Mouse (Mus musculus): ENCODE measurements around the gene Hist1h1b.
"Not testable (repeated sequence)": the region's sequence is repeated elsewhere in the genome, so short reads cannot be mapped to it uniquely, and the experiment has no call there.

Gene Hist1h1b

GRCm38 (mm10) chr13:21782361-21783254 is 2.2 kb upstream of the Hist1h1b start:
- DNase-seq (ENCODE audit: low spot score in 2 of 2): not testable (repeated sequence)

DNA sequence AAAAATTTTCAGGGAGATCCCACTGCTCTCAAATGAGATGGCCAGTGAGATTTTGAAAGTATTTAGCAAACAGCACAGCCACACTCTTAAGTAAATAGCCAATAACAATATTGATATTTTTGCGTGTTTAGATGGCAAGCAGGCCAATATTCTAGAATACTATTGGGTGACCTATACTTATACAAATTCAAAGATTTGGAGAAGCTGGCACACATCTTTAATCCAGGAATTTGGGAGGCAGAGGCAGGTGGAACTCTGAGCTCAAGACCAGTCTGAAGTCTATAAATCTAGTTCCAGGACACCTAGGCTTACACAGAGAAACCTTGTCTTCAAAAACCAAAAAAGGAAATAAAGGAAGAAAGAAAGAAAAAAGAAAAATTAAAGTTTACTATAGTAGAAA is 1.2 kb upstream of the Hist1h1b start:
- DNase-seq (ENCODE audit: low spot score in 2 of 2): no peak

DNA sequence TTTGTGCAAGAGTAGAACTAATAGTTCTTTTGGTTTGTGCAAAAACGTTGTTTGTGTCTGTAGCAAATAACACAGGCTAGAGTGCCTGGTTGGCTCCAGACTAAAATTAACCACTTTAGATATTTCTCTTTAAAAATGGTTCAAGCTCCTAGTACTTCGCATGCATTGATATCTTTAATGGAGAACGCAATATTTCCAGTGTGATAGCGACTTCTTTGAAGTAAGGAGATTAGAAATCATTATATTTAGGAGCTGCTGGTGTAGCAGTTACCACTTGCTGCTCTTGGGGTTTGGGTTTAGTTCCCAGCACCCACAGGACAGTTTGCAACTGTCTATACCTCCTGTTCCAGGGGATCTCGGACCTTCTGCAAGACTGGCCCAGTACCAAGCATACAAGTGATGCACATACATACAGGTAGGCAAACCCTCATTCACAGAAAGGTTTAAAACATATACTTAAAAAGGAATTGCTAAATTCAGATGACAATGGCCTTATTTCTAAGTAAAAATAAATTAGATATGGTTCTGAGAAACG is 663 bp upstream of the Hist1h1b start:
- DNase-seq (ENCODE audit: low spot score in 2 of 2): no peak

- DNase-seq (ENCODE audit: low spot score in 2 of 2): peak; percentile 43 to 55
Observed at GRCm38 (mm10) chr13:21778814-21779766, 1.3 kb downstream of the Hist1h1b start.

- DNase-seq (ENCODE audit: low spot score in 2 of 2): no peak
Observed at GRCm38 (mm10) chr13:21755707-21756106, 24.7 kb downstream of the Hist1h1b start.

DNA sequence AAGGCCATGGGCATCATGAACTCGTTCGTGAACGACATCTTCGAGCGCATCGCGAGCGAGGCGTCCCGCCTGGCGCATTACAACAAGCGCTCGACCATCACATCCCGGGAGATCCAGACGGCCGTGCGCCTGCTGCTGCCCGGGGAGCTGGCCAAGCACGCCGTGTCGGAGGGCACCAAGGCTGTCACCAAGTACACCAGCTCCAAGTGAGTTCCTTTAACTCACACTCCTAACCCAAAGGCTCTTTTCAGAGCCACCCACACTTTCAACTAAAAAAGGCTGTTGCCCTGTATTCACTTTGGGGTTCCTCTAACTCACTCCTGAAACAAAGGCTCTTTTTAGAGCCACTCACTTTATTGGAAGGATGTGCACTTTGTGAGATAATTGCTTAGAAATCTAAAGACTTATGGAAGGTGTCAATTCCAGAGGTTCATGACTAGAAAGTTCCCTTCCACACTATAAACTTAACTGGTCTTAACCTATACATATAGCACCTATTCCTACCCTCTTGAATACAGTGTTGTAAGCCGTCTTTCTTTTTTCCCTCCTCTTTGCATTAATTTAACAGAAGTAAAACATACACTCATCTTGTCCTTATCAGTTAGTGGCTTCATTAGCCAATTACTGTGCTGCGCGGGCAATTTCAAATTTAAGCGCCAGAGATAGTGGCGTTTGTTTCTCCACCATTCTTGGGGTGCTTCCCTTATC is 26.0 kb downstream of the Hist1h1b start:
- DNase-seq (ENCODE audit: low spot score in 2 of 2): not testable (repeated sequence)

DNA sequence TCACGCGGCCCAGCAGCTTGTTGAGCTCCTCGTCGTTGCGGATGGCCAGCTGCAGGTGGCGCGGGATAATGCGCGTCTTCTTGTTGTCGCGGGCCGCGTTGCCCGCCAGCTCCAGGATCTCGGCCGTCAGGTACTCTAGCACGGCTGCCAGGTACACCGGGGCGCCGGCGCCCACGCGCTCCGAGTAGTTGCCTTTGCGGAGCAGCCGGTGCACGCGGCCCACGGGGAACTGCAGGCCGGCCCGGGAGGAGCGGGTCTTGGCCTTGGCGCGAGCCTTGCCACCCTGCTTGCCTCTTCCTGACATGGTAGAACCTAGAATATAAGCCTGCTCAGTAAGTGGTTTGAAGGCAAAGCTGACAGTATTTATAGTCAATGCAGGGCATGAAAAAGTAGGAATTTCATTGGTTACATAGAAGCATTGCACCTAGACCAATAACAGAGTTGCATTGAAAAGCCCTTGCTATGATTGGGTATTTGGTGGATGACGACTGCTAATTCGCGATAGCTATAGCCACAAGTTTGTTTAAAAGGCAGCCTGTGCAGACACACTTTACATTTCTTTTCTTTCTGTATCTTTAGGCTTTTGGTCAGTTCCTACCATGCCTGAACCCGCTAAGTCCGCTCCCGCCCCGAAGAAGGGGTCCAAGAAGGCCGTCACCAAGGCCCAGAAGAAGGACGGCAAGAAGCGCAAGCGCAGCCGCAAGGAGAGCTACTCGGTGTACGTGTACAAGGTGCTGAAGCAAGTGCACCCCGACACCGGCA is 26.7 kb downstream of the Hist1h1b start, which contains the start of the genes Hist1h2ak and Hist1h2bn:
Gene Hist1h2ak, minus strand, starts transcription at position 304 of the 762 bp plus-strand sequence.
Gene Hist1h2bn, plus strand, starts transcription at position 600 of the 762 bp plus-strand sequence.
- DNase-seq (ENCODE audit: low spot score in 2 of 2): peak; percentile 52 to 71

GRCm38 (mm10) chr13:21753051-21753523 is 27.3 kb downstream of the Hist1h1b start:
- DNase-seq (ENCODE audit: low spot score in 2 of 2): no peak

GRCm38 (mm10) chr13:21752356-21752755 is 28.1 kb downstream of the Hist1h1b start:
- no peak for DNase-seq (ENCODE audit: low spot score in 2 of 2)

DNA sequence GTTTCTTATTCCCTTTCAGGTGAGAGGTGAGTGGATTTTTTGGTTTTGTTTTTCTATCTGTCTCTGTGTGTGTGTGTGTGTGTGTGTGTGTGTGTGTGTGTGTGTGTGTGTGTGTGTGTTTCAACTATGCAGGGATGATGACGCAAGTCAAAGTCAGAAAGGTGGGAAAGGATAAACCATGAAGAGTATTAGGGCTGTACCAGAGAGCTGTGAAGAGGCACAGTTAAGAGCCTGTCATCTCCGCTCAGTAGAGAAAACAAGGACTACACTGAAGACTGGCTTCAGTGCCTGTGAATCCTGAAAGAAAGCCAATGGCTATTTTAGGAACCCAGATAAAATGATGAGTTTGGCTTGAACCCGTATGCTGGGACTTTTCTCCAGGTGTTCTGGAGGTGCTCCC is 28.6 kb downstream of the Hist1h1b start:
- no peak for DNase-seq (ENCODE audit: low spot score in 2 of 2)

DNA sequence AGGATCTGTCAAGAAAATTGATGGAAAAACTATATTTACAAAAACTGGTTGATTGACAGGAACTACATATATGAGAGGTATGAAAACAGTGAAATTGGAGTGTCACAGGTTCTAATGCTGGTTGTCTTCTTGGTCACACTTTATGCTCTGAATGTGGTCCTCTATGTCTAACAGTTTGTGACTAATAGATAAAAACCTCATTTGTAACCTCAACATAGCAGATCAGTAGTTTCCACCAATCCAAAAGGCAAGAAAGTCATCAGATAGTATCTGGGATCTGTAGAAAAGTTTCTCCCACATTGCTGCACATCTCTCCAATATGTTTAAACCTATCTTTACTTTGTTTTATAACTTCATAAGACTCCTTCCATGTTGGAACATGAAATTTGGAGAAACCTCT is 29.0 kb downstream of the Hist1h1b start:
- DNase-seq (ENCODE audit: low spot score in 2 of 2): no peak

DNA sequence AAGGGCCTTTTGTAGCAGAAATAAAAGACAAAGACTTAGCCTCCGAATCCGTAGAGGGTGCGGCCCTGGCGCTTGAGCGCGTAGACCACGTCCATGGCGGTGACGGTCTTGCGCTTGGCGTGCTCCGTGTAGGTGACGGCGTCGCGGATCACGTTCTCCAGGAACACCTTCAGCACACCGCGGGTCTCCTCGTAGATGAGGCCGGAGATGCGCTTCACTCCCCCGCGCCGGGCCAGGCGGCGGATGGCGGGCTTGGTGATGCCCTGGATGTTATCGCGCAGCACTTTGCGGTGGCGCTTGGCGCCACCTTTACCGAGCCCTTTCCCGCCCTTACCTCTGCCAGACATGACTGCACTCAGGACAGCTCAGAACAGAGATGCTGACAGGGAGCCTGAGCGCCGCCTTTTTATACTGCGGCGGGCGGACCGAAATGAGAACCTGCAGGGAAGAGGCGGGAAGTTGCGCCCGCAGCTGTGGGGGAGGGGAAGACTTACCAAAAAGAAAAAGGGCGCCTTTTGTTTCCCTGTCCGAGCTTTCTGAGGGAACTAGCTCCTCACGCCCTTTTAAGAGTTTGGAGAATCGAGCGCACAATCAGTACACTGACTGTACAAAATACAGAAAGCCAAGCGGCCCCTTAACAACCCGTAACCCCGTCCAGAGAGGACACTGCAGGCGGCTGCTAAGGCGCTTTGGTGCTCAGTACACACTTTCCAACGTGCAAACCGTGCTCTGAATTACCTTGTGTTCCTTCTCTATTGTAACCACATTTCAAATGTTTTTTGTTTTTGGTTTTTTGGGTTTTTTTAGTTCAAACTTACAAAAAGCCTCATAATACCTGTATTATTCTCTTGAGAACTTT is 30.0 kb downstream of the Hist1h1b start, which contains the start of gene Hist1h4k:
Gene Hist1h4k, minus strand, starts transcription at position 347 of the 859 bp plus-strand sequence.
- DNase-seq (ENCODE audit: low spot score in 2 of 2): peak; percentile 84 to 90

GRCm38 (mm10) chr13:21749387-21750158 is 30.9 kb downstream of the Hist1h1b start:
- DNase-seq (ENCODE audit: low spot score in 2 of 2): no peak

GRCm38 (mm10) chr13:21745006-21745405 is 35.4 kb downstream of the Hist1h1b start:
- no peak for DNase-seq (ENCODE audit: low spot score in 2 of 2)

DNA sequence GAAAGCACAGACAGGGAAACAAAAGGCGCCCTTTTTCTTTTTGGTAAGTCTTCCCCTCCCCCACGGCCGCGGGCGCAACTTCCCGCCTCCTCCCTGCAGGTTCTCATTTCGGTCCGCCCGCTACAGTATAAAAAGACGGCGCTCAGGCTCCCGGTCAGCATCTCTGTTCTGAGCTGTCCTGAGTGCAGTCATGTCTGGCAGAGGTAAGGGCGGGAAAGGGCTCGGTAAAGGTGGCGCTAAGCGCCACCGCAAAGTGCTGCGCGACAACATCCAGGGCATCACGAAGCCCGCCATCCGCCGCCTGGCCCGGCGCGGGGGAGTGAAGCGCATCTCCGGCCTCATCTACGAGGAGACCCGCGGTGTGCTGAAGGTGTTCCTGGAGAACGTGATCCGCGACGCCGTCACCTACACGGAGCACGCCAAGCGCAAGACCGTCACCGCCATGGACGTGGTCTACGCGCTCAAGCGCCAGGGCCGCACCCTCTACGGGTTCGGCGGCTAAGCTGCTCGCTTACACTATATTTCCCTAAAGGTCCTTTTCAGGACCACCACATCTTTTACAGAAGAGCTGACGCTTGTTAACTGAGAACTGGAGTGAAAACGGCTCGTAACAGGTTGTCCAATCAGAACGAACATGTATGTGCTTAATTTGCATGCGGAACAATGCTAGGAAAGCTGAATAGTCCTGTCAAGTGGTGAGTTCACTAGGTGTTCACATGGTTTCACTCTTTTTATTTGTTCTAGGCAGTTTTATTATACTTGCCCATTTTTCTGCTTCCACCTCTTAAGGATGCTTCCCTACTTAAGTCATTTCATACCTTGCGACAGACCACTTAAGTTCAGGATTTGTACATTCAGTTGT is 45.3 kb downstream of the Hist1h1b start, which contains the start of gene Hist1h4j:
Gene Hist1h4j, plus strand, starts transcription at position 159 of the 862 bp plus-strand sequence.
- DNase-seq (ENCODE audit: low spot score in 2 of 2): peak; percentile 58 to 73

DNA sequence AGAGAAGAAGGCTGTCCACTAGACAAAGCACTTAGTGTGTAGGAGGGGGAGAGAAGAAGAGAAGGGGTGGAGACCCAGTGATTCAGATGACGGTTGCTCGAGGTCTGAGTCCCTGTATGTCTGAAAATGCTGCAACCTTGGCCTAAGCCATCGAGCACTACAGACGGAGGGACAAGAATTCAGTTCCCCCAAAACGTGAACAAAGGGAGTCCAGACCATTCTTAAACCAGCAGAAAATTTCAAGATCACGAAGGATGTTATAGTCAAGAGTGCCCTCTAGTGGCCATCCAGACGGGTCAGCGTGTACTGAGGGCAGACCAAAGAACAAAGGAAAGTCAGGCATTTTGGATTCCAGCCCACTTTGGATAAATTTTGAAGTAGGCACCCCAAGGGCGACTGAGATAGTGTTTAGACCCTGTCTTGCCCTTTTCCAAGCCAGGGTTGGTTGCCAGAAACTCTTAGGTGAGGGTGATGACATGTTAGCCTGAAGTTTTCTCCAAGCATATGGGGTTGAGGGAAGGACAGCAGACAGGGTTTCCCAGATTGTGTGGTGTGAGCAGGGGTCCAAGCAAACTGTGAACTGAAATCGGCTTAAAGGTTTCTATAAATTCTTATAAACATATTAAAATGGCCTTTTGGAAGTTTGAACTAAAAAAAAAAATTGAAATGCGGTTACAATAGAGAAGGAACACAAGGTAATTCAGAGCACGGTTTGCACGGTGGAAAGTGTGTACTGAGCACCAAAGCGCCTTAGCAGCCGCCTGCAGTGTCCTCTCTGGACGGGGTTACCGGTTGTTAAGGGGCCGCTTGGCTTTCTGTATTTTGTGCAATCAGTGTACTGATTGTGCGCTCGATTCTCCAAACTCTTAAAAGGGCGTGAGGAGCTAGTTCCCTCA is 46.2 kb downstream of the Hist1h1b start:
- DNase-seq (ENCODE audit: low spot score in 2 of 2): peak; percentile 63 to 67
